Mouse (Mus musculus): ENCODE results near the gene Syt13.
A peak's percentile ranks its signal among the peaks of the same experiment; 100 is the strongest.

The Syt13 gene

GRCm38 (mm10) chr2:92972071-92972470 lies 57.2 kb downstream of the Syt13 start:
- Histone ChIP-seq H3K36me3 (ENCODE audit: insufficient read depth, low read length) (no peaks in the 10 kb centered on the region), H3K4me3 (replicated peaks; ENCODE audit: low read length) (peak overlapping the region; percentile 68), H3K9me3 (ENCODE audit: low read length) (no peaks in the 10 kb centered on the region), H3K4me1 (replicated peaks; ENCODE audit: low read depth, low read length) (peaks cover 61% of the 10 kb centered on the region), H3K27me3 (ENCODE audit: insufficient read depth, low read length) (peaks cover 36% of the 10 kb centered on the region)
- TF ChIP-seq CTCF (conservative IDR thresholded peaks at IDR 0.05; ENCODE audit: low read length) (no peak), POU5F1 (IDR thresholded peaks at IDR 0.05; ENCODE audit: borderline replicate concordance, low read length) (no peak), NANOG (IDR thresholded peaks at IDR 0.05; ENCODE audit: borderline replicate concordance, low read length) (no peak)

GRCm38 (mm10) chr2:92973646-92974045 lies 58.7 kb downstream of the Syt13 start:
- Histone ChIP-seq H3K9me3 (ENCODE audit: low read length) (no peaks in the 10 kb centered on the region), H3K4me1 (replicated peaks; ENCODE audit: low read depth, low read length) (peaks cover 45% of the 10 kb centered on the region), H3K36me3 (ENCODE audit: insufficient read depth, low read length) (no peaks in the 10 kb centered on the region), H3K27me3 (ENCODE audit: insufficient read depth, low read length) (peaks cover 37% of the 10 kb centered on the region), H3K4me3 (replicated peaks; ENCODE audit: low read length) (peak overlapping the region; percentile 68)
- TF ChIP-seq NANOG (IDR thresholded peaks at IDR 0.05; ENCODE audit: borderline replicate concordance, low read length) (no peak), POU5F1 (IDR thresholded peaks at IDR 0.05; ENCODE audit: borderline replicate concordance, low read length) (no peak), CTCF (conservative IDR thresholded peaks at IDR 0.05; ENCODE audit: low read length) (no peak)

DNA sequence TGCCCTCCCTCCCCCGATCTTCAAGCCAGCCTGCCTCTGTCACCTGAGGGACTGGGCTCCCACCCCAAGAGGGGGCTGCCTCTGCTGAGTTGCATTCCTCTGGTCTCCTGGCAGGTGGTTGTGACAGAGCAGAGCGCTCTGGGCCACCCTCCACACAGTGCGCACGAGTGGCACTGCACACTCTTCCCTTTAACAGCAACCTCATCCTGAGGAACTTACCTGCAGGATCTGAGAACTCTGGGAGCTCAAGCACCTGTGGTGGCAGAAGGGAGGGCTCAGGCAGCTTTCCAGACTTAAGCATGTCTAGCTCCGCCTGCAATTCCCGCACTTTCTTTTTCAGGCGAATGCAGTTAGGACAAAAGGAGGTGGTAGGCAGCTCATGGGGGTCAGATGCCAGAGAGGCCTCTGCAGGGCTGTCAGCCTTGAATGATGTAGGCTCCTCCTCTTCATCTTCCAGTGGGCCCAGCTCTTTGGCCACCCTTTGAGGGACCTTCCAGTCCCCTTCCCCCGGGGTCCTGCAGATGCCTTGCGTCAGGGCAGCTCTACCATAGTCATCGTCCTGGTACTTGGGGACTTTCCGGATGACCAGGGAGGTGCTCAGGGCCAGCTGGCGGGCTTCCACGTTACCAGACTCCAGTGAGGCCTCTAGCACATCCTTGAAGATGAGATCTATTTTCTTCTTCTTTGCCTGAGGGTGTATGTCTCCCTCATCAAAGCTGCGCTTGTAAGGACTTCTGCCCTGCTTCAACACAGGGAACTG lies 60.3 kb downstream of the Syt13 start:
- Histone ChIP-seq H3K36me3 (ENCODE audit: insufficient read depth, low read length) (no peaks in the 10 kb centered on the region), H3K4me1 (replicated peaks; ENCODE audit: low read depth, low read length) (peaks cover 45% of the 10 kb centered on the region), H3K4me3 (replicated peaks; ENCODE audit: low read length) (no peak overlapping the region), H3K9me3 (ENCODE audit: low read length) (no peaks in the 10 kb centered on the region), H3K27me3 (ENCODE audit: insufficient read depth, low read length) (peaks cover 46% of the 10 kb centered on the region)
- TF ChIP-seq CTCF (conservative IDR thresholded peaks at IDR 0.05; ENCODE audit: low read length), result no peak
- no peak for TF ChIP-seq NANOG (IDR thresholded peaks at IDR 0.05; ENCODE audit: borderline replicate concordance, low read length)
- no peak for TF ChIP-seq POU5F1 (IDR thresholded peaks at IDR 0.05; ENCODE audit: borderline replicate concordance, low read length)

DNA sequence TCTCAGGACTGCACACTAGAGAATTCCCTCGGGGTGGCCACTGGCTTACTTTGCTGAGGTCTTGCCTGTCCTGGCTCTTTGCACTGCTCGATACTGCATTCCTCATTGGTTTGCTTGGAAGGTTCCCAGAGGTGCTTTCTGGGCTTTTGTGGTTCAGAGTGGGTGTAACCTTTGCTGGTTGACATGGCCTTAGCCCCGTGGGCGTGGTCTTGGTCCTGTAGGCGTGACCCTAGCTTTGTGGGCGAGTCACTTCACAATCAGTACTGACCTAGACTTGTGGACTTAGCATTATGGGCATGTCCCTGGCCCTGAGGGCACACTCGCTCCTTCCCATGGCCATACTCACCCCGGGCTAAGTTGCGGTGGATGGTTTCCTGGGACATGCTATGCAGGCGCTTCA lies 65.3 kb downstream of the Syt13 start:
- 0 out of 2 replicates have a peak, but pooled peaks cover 3% of the 10 kb centered on the region for H3K9me3 ChIP-seq (ENCODE audit: low read length)
- peaks cover 19% of the 10 kb centered on the region for H3K27me3 ChIP-seq (ENCODE audit: insufficient read depth, low read length)
- TF ChIP-seq NANOG (IDR thresholded peaks at IDR 0.05; ENCODE audit: borderline replicate concordance, low read length) (no peak), POU5F1 (IDR thresholded peaks at IDR 0.05; ENCODE audit: borderline replicate concordance, low read length) (no peak), CTCF (conservative IDR thresholded peaks at IDR 0.05; ENCODE audit: low read length) (no peak)
- H3K36me3 ChIP-seq (ENCODE audit: insufficient read depth, low read length), result no peaks in the 10 kb centered on the region
- no peak overlapping the region for H3K4me3 ChIP-seq (replicated peaks; ENCODE audit: low read length)
- H3K4me1 ChIP-seq (replicated peaks; ENCODE audit: low read depth, low read length), result peaks cover 16% of the 10 kb centered on the region

- Histone ChIP-seq H3K9me3 (ENCODE audit: low read length) (0 out of 2 replicates have a peak, but pooled peaks cover 3% of the 10 kb centered on the region), H3K27me3 (ENCODE audit: insufficient read depth, low read length) (peaks cover 15% of the 10 kb centered on the region; the same call in 1 of the 2 replicates), H3K4me1 (replicated peaks; ENCODE audit: low read depth, low read length) (peaks cover 22% of the 10 kb centered on the region), H3K36me3 (ENCODE audit: insufficient read depth, low read length) (no peaks in the 10 kb centered on the region), H3K4me3 (replicated peaks; ENCODE audit: low read length) (no peak overlapping the region)
- TF ChIP-seq POU5F1 (IDR thresholded peaks at IDR 0.05; ENCODE audit: borderline replicate concordance, low read length) (no peak), CTCF (conservative IDR thresholded peaks at IDR 0.05; ENCODE audit: low read length) (no peak), NANOG (IDR thresholded peaks at IDR 0.05; ENCODE audit: borderline replicate concordance, low read length) (no peak)
Measured at GRCm38 (mm10) chr2:92982591-92983272, 67.8 kb downstream of the Syt13 start.

GRCm38 (mm10) chr2:92983273-92983620 lies 68.3 kb downstream of the Syt13 start:
- Histone ChIP-seq H3K4me1 (replicated peaks; ENCODE audit: low read depth, low read length) (peaks cover 25% of the 10 kb centered on the region), H3K27me3 (ENCODE audit: insufficient read depth, low read length) (peaks cover 15% of the 10 kb centered on the region; the same call in 1 of the 2 replicates), H3K36me3 (ENCODE audit: insufficient read depth, low read length) (no peaks in the 10 kb centered on the region), H3K9me3 (ENCODE audit: low read length) (0 out of 2 replicates have a peak, but pooled peaks cover 3% of the 10 kb centered on the region), H3K4me3 (replicated peaks; ENCODE audit: low read length) (no peak overlapping the region)
- no peak for TF ChIP-seq POU5F1 (IDR thresholded peaks at IDR 0.05; ENCODE audit: borderline replicate concordance, low read length)
- TF ChIP-seq NANOG (IDR thresholded peaks at IDR 0.05; ENCODE audit: borderline replicate concordance, low read length), result no peak
- TF ChIP-seq CTCF (conservative IDR thresholded peaks at IDR 0.05; ENCODE audit: low read length), result no peak

GRCm38 (mm10) chr2:92984321-92985108 lies 69.6 kb downstream of the Syt13 start:
- TF ChIP-seq CTCF (conservative IDR thresholded peaks at IDR 0.05; ENCODE audit: low read length), result no peak
- no peak for TF ChIP-seq NANOG (IDR thresholded peaks at IDR 0.05; ENCODE audit: borderline replicate concordance, low read length)
- no peak for TF ChIP-seq POU5F1 (IDR thresholded peaks at IDR 0.05; ENCODE audit: borderline replicate concordance, low read length)
- Histone ChIP-seq H3K36me3 (ENCODE audit: insufficient read depth, low read length) (no peaks in the 10 kb centered on the region), H3K27me3 (ENCODE audit: insufficient read depth, low read length) (peaks cover 11% of the 10 kb centered on the region; the same call in 1 of the 2 replicates), H3K4me1 (replicated peaks; ENCODE audit: low read depth, low read length) (peaks cover 38% of the 10 kb centered on the region), H3K4me3 (replicated peaks; ENCODE audit: low read length) (no peak overlapping the region), H3K9me3 (ENCODE audit: low read length) (0 out of 2 replicates have a peak, but pooled peaks cover 3% of the 10 kb centered on the region)

DNA sequence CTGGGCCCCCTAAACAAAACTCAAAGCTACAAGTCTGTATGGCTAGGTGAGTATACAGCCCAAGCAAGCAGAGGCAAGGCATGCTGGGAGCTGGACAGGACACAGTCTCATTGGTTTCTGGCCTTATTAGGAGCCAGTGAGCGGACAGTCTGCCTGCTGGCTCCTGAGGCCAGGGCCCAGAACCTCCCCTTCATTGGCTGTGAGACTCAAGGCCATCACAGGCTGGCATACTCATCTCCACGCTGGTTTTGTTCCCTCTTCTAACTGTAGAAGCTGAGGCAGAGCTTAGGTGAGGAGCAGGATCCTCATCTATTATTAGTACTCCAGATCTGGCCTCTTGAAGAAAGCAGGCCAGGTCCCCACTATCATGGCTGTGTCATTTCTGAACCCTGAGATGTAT lies 70.3 kb downstream of the Syt13 start:
- Histone ChIP-seq H3K9me3 (ENCODE audit: low read length) (0 out of 2 replicates have a peak, but pooled peaks cover 3% of the 10 kb centered on the region), H3K27me3 (ENCODE audit: insufficient read depth, low read length) (peaks cover 13% of the 10 kb centered on the region; the same call in 1 of the 2 replicates), H3K4me1 (replicated peaks; ENCODE audit: low read depth, low read length) (peaks cover 37% of the 10 kb centered on the region), H3K4me3 (replicated peaks; ENCODE audit: low read length) (no peak overlapping the region), H3K36me3 (ENCODE audit: insufficient read depth, low read length) (no peaks in the 10 kb centered on the region)
- TF ChIP-seq POU5F1 (IDR thresholded peaks at IDR 0.05; ENCODE audit: borderline replicate concordance, low read length) (no peak), CTCF (conservative IDR thresholded peaks at IDR 0.05; ENCODE audit: low read length) (no peak), NANOG (IDR thresholded peaks at IDR 0.05; ENCODE audit: borderline replicate concordance, low read length) (no peak)
